Mouse (Mus musculus) hematopoietic stem cell, adult 5-6 weeks (primary cell): Measurements from ENCODE around the gene Ceacam10. TPM values are rescaled to one million over a fixed set of nuclear protein-coding genes. Genes with fewer than 3 reads are reported as not detected.

Source experiments
- ATAC-seq, 2 experiments: fragments of 125-278 bp in 1 of 2; replicated peaks in 1 of 2; 2 replicates each; pipeline ENCODE4 v1.8.0; 2016 to 2017; ENCODE audit warnings: inconsistent platforms in 2 of 2, mild to moderate bottlenecking in 2 of 2, moderate number of reproducible peaks in 2 of 2, low read depth in 1 of 2, moderate TSS enrichment in 1 of 2; ENCODE audit not compliant: low FRiP score in 2 of 2, poor library complexity in 2 of 2, severe bottlenecking in 2 of 2, insufficient read depth in 1 of 2, low TSS enrichment in 1 of 2
- total RNA-seq: library from RNA; stranded (forward); fragments of 172-1452, 232-1000 nt; gene quantifications from 2 replicates; pipeline ENCODE4 v1.2.3, GENCODE M21; 2017

The Ceacam10 gene
- 1.1 and 15.1 TPM in 2 replicates for total RNA-seq

GRCm38 (mm10) chr7:24776918-24777317, at the start of gene Ceacam10:
Gene Ceacam10 (plus strand): TSS chr7:24777206.
- ATAC-seq: peak; percentile 25 to 74

DNA sequence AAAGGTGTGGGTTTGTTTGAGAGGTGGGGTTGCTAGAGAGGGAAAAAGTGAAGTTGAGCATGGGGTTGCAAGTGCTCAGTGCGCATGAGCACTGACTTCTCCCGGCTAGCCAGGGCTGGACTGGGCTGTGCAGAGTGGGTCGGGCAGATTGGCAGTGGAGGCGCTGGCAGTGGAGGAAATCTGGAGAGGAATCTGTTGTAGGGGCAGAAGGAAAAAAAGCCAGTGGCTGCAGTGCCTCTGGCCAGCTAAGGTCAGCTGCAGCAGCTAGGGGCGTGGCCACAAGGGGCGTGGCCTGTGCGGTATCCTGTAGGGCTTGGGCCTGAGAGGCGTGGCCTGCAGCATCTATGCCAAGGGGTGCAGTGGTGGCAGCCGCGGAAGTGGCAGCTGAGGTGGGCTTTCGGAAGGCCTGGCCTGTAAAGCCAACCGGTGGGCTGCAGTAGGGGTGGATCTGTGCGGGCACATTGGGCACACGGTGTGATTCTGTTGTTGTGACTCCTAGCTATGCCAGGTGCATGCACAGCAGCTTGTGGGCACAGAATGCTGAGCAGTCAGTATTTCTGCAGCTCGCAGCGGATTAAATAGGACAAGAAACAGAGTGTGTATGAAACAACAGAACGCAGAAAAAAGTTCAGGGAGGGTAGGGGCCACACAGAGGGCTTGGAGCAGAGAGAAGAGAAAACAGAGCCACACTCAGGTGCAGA, 40.9 kb upstream of the Ceacam10 start:
- ATAC-seq: peak; percentile 73 to 93

- ATAC-seq: no peak
Observed at GRCm38 (mm10) chr7:24750695-24751094, 26.3 kb upstream of the Ceacam10 start.

DNA sequence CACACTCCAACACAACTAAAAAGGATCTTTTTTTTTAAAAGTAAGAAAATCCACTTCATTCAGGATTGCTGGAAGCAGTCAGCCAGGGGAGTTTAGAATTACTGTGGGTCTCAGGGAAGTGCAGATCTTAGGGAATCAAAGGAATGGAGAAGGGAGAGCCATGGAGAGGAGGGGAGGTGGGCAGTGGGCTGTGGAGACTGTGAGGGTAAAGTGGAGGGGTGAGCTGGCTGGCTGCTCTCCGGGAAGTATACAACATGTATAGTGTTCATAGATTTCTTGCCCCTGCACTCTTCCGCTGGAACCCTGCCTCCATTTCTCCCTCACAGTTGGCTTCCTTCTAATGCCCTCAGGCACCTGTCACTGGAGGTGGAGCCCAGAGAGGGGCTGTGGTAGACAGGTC, 25.4 kb upstream of the Ceacam10 start:
- no peak for ATAC-seq

DNA sequence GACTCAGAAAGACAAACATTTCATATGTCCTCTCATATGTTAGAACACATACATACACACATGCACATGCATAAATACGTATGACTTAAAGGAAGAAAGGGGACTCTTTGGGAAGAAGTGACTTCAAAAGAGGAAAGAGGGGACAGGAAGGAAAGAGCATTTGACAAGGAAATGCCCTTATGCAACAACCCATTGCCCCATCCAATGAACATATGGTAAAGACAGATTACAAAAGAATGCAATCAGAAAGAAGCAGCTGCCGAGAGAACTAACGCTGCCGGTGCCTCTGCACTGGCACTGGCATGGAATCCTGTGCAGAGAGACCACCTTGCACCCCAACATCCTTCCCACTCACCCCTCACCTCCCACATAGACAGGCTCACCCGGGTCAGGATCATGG, 23.5 kb upstream of the Ceacam10 start:
- no peak; a peak in 1 of 4 replicates for ATAC-seq

DNA sequence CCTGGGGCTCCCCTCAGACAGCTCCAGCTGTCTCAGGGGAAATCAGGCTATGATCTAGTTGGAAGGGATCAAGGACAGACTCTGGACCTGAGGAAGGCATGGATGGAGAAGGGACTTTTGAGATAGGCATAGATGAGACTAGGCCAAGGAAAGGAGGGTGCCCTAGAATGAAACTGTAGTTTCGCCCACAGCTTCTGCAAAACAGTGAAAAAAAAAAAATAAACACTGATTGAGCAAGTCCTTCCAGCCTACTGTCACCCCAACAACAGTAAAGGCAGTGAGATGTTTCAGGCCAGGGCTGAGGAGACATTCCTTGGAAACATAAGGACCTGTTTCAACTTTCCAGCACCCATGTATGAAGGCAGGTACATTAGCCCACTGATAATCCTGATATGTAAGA, 18.5 kb upstream of the Ceacam10 start:
- ATAC-seq: no peak

DNA sequence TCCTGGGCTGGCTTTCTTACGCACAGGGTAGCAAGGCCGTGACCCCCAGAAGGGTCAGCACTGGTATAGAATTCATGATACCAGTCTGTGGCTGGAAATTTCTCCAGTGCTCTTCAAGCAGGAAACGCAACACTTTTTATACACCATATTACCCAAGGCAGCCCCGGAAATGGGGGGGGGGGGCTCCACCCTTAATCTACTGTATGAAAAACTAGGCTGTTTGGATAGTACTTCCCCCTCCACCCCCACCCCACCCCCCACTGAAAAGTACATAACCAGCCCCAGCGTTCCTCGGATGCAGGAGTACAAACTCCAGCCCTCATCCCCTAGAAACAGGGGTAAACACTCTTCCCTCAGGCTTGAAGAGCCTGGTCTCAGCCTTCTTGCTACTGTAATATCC, 16.8 kb upstream of the Ceacam10 start, which contains the start of gene Cd177:
Gene Cd177 (minus strand): TSS at position 101 of the 400 bp plus-strand sequence.
- ATAC-seq: peak in 1 of 2 experiments; percentile 9; a peak in 1 of 4 replicates

DNA sequence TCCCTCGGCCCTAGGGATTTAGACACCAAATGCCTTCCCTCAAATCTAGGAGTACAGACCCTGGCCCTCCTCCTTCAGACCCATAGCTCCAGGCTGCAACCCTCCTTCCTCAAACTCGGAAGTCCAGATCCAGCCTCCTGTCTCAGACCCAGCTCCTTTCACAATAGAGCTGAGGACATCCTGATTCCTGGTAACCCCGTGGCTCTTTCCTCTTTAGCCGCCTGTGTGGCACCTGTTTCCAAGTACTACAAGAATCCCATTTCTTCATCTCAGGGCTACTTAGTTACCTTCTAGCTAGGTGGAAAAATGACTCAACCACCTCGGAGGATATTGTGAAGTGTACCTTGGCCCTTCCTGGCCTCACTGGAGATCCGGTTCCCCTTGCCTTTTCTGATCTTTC, 15.8 kb upstream of the Ceacam10 start:
- peak in 1 of 2 experiments; percentile 63; a peak in 2 of 4 replicates for ATAC-seq

DNA sequence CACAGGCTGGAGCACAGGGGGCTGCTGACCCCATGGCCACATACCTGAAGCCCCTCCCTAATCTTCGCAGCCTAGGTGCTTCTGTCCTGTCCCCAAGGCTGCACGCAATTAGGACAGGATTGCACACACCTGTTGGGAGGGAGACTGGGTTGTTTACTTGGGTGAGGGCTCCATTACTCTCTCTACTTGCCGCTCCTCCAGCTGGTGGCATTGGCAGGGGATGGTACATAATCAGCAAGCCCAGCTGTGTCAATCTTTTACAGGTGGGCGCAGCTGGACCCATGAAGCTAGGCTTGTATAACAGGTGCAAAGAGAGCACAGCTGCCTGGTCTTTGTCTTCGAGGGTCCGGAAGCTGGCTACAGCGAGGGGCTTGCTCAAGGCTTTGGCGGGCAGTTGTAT, 14.4 kb upstream of the Ceacam10 start:
- ATAC-seq: no peak

- ATAC-seq: no peak
Observed at GRCm38 (mm10) chr7:24771361-24771760, 5.6 kb upstream of the Ceacam10 start.

DNA sequence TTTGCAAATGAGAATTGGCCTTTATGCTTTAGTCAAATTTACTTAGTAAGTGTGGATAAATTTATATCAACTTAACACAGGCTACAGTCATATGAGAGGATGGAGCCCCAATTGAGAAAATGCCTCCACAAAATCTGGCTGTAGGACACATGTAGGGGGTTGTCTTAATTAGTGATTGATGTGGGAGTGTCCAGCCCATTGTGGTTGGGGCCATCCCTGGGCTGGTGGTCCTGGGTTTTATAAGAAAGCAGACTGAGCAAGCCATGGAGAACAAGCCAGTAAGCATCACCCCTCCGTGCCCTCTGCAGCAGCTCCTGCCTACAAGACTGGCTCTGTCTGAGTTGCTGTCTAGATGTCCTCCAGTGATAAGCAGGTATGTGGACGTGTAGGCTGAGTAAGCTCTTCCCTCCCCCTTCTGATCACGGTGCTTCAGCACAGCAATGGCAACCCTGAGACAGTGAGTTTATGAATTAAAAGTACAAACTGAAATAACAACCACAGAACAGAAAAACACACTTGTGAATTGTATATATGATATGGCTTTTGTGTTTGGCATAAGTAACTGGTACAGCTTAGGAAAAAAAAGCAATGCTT, 3.0 kb upstream of the Ceacam10 start:
- ATAC-seq: no peak

DNA sequence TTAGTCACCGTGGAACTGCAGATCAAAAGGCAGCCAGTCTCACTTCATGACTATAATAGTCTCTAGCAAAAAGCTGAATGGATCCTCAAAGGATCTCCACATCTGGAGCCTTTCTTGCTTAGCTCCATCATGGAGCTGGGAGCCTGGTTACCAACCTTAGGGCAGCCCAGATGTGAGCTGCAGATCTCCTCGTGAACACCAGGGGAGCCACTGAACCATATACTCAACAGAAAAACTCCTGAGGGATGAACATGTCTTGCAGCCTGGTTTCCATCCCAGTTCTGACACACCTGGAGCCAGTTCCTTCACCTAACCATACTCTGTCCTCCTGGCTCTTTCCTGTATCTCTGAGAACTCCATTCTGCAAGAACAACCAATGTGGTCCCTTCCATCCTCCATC, 861 bp upstream of the Ceacam10 start:
- ATAC-seq: no peak

GRCm38 (mm10) chr7:24797918-24798317, 20.9 kb downstream of the Ceacam10 start:
- ATAC-seq: no peak

DNA sequence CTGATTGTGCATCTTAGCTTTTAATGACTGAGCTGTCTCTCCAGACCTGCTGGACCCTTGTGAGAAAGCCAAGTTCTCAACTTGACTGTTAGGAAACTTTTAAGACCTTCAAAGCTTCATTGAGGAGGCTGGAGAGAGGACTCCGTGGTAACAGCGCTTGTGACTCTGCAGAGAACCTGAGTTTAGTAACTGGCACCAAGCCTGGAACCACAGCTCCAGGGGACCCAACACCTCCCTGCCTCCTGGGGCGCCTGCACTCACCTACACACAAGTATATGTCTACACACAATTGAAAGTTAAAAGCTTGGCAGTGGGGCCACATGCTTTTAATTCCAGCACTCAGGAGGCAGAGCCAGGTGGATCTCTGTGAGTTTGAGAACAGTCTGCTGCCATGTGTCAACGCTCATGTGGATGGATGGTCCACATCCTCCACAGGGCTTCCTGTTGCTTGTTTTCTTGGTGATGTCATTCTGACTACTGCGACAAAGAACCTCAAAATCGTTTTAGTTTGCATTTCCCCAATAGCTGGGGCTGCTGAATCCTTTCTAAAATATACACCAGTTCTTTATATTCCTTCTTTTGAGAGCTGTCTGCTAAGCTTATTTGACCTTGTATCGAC, 25.3 kb downstream of the Ceacam10 start:
- peak; percentile 56 to 71 for ATAC-seq

DNA sequence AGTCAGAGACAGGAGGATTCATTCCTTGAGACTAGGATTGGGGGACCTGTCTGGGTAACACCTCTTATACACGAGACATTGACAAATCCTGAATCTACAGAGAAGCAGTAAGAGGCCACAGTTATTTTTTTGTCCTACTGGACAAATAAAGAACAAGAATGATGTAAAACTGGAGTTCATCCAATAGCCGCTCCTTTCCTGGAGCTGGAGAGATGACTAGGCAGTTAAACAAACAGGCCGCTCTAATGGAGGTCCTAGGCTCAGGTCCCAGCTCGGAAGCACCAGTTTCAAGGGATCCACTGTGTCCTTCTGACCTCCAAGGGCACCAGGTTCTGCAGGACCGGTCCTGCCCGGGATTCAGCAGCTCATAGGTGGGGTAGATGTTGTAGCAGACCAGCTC, 27.8 kb downstream of the Ceacam10 start:
- ATAC-seq: no peak

DNA sequence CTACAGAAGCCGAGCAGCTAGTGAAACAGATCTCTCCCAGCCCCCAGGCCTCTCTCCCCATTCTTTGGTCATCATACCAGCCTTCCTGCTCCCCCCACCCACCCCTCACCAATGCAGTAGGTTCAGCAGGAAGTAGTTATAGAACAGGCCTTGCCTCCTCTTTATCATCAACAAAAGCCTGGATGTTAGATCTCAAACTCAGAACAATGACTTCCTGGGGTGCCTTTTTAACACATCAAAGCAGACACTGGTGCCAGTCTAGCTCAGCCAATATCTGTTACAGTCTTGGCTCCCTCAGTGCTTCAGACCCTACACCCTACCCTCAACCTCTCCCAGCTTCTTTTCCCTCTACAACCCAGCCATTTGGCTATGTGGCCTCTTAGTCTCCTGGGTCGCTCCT, 32.0 kb downstream of the Ceacam10 start:
- no peak for ATAC-seq

- ATAC-seq: peak; percentile 78 to 90; a peak in 3 of 4 replicates
Observed at GRCm38 (mm10) chr7:24817502-24817901, 40.5 kb downstream of the Ceacam10 start.

GRCm38 (mm10) chr7:24824452-24824851, 47.4 kb downstream of the Ceacam10 start:
- ATAC-seq: no peak; a peak in 1 of 4 replicates
